Mouse (Mus musculus): ENCODE results near the gene Fbll1.

Gene Fbll1

DNA sequence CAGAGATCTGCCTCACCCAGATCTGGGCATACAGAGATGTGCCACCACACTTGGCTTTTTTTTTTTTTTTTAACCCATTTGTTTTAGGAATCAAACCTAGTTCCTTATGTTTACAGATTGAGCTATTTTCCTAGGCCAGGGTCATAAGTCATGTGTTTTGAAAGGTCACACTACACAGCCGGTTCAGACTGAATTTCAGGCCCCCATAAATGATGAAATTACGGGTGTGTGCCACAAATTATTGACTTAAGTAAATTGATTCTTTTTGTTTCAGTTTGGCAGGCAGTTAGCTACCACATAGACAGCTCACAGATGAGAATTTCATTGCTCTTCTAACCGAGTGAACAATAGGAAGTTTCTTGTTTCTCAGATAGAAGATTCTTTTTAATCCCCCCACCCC is 14.7 kb downstream of the Fbll1 start:
- DNase-seq (ENCODE audit: extremely low read depth, low read depth) = no peak

DNA sequence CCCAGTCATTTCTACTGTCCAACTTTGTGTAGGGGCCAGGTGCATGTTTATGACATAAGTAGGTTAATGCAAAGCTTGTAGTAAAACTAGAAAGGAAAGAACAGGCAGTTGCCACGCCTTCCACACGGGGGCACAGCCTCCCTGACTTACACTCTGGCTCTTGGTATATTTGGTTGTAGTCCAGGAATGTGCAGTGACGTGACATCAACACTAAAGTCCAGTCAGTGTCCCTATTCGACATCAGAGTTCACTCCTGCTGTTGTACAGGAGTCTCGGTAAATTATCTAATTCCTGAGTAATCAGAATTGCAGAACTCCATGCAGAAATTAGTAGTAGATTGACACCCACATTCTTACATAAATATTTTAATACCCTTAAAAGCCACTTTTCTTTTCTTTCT is 15.6 kb downstream of the Fbll1 start:
- DNase-seq (ENCODE audit: extremely low read depth, low read depth) = no peak

DNA sequence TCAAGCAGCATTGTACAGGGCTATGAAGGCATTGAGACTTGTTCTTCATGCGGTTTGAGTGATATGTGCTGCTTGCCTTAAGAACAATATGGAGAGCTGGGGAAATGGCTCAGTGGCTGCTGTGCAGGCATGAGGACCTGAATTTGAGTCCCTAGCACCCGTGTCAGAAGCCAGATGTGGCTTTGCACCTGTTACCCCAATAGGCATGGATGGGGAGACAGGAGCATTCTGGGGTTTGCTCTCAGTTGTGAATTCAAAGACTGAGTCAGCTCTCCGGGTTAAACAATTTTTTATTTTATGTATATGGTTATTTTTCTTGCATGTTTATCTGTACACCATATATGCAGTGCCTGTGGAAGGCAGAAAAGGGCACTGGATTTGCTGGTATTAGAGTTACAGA is 16.2 kb downstream of the Fbll1 start:
- no peak for DNase-seq (ENCODE audit: extremely low read depth, low read depth)

DNA sequence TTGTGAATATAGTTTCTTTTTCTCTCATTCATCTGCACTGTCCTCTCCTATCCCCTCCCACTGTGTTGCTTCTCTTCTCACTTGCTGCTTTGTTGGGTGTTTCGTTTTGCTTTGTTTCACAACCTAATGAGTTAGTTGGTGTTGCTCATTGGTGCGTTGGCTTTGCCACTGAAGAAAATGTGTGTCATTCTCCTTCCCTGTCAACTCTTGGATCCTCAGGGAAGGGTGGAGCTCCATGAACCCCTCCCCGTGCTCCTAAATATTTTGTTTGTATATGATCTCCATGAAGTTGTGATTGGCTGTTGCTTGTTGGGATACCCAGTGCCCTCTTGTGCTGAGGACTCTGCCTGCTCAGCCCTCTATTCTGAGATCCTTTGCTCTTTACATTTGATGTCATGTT is 18.3 kb downstream of the Fbll1 start:
- no peak for DNase-seq (ENCODE audit: extremely low read depth, low read depth)

DNA sequence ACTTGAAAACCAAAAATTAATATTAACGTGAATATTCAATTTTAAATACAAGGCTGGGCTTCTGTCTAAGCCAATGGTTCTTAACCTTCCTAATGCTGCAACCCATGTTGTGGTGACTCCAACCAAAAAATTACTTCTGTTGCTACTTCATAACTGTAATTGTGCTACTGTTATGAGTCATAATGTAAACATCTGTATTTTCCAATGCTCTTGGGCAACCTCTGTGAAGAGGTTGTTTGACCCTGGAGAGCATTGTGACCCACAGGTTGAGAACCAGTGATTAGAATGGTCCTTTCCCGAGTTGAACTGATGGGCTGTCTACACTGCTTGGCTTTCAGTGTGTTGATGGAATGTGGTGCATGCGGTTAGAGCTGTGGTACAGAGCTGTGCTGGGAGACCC is 22.2 kb downstream of the Fbll1 start:
- DNase-seq (ENCODE audit: extremely low read depth, low read depth) = no peak

DNA sequence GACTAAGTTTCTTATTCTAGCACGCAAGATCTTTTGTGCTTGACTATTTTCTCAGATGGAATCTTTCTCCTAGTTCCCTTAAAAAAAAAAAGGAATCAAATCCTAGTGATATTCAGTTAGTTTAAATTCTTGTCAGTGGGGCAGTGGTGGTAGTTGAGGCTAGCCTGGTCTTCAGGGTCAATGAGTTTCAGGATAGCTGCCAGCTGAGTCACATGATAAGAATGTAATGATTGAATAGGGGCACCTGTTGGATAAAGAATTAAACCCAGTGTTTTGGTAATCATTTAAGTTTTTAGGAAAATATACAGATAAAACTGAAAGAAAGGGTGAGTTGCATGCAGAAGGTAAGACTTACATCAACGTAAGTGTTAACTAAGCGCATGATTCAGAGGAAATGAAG is 23.1 kb downstream of the Fbll1 start:
- DNase-seq (ENCODE audit: extremely low read depth, low read depth) = no peak

DNA sequence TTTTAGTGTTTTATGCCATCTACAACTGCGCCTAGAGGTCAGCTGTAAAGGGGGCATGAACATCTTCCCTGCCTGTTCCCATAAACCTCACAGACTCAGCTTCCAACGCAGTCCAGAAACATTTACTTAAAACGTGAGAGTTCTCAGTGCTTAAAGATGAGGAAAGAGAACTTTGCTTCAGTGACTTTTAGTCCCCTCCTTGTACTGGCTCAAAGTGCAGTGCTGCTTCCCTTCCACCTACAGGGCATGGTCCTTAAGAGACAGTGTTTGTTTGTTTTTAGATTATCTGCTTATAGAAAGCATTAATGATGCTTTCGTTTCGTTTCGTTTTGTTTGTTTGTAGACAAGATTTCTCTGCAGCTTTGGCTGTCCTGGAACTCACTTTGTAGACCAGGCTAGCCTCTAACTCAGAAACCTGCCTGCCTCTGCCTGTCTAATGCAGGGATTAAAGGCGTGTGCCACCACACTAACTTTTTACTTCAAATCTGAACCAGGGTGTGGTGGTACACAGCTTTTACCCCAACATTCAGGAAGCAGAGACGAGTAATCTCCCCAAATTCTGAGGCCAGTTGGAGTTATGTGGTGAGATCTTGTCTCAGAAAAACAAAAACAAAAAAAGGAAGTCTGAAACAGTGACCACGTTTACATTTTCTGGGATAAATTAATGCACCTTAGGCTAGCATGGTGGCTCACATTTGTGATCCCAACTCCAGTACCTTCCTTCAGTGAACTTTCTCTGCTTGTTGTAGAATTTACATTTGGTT is 27.8 kb downstream of the Fbll1 start:
- peak; percentile 26 for DNase-seq (ENCODE audit: extremely low read depth, low read depth)

DNA sequence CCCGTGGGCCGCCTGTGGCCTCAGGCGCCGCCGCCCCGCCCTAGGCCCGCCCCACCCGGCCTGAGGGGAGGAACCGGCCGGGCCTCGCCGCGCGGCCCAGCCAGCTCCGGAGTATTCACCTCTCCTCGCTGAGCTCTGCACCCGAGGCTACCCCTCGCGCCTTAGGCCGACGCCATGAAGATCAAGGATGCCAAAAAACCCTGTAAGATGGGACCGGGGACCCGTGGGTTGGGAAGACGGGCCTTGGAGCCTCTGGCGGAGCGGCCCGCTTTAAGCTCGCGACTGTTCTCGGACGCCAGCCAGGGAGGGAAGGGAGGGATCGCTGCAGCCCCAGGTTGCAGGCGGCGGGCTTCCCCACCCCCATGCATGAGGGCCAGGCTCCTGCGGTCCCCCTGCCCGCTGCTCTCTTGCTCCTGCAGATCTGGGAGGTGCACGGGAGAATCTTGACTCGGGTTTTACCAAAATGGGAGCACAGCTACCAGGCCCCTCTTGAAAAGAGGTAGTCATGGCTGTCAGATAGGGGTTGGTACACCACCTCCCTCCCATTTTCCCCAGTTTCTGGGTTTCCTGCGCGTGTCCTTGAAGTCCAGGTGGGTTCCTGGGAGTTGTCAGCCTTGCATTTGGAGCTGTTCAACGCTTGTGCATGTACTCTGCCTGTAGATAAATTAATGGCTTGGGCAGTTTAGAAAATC is 28.8 kb downstream of the Fbll1 start:
- DNase-seq (ENCODE audit: extremely low read depth, low read depth) = peak; percentile 17

DNA sequence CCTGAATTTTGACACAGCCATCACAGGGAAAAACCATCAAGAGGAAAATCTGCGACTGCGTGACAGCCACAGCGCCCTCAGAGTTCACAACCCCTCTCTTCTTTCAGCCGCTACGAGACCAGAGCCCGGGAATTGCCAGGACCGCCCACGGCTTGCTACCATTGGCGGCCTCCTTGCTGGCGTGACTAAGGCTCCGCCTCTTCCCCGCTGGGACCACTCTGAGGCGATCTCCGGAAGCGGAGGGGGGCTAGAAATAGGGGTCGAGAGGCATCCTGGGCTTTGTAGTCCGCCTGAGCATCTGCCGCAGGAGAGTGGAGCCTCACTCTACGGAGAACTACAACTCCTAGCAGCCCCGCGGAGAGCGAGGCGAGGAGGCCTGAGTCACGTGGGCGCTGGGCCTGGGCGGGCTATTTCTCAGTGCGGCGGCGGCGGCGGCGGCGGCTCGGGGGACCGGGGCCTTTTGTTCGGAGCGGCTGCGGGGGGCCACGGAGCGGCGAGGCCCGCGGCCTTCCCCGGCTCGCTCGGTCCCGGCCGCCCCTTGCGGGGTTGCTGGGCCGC is 29.4 kb downstream of the Fbll1 start, which contains the start of gene Pank3:
Gene Pank3, plus strand, starts transcription at position 297 of the 558 bp plus-strand sequence.
- DNase-seq (ENCODE audit: extremely low read depth, low read depth) = peak; percentile 95

DNA sequence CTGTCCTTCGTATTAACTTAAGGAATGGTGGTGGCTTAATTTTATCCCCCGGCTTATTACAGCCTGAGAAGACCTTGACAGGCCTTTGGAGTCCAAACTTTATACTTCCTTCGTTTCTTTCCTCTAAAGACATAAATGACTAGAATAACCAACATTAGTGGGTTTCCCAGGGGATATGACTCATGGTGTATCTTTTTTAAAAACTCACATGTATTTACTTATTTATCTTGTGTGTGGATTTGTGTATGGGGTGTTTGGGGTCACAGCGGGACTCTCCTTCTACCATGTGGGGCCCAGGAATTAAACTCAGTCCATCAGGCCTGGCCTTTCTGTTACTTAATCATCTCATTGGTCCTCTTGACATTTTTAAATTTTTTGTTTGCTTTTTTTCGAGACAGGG is 31.8 kb downstream of the Fbll1 start:
- DNase-seq (ENCODE audit: extremely low read depth, low read depth) = no peak

DNA sequence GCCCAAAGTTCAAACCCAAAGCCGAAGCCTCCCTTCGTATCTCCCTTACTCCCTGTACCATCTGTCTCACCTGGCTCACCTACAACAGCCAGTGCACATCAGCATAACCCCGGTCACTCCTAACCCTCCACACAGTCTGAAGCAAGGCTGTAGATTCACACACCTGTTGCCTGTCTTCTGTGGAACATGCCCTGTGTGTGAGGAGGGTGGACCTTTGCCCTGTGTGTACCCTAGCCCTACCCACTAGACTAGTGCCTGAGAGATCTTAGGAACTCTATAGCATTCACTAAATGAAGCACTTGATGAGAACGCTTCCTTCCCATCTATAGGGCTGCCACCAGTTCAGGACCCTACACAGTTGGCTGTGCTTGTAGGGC is 38.1 kb downstream of the Fbll1 start:
- no peak for DNase-seq (ENCODE audit: extremely low read depth, low read depth)

DNA sequence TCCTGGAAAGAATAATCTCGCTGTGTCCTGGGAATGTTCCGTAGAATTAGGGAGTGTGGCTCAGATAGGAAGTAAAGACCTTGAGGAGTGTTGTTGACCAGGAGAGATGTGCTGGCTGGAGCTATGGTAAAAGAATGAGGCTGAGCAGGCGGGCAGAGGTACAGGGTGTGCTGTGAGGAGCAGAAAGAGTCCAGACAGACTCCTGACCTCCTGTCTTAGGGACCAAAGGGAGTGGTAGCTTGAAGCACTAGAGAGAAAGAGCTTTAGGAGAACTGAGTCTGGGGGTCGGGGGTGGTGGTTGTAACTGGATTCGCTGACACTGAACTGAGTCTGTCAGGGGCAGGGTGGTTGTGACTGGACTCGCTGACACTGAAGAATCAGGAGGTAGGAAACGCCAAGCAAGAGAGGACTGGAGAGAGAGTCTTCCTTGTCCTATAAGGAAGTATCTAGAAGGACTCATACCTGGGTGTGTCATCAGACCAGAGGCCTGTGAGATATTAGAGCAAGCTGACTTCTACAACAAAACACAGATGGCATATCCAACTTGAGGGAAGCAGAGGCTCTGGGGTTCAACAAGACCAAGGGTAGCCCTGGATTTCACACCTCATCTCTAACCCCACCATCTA is 38.6 kb downstream of the Fbll1 start:
- DNase-seq (ENCODE audit: extremely low read depth, low read depth) = no peak

DNA sequence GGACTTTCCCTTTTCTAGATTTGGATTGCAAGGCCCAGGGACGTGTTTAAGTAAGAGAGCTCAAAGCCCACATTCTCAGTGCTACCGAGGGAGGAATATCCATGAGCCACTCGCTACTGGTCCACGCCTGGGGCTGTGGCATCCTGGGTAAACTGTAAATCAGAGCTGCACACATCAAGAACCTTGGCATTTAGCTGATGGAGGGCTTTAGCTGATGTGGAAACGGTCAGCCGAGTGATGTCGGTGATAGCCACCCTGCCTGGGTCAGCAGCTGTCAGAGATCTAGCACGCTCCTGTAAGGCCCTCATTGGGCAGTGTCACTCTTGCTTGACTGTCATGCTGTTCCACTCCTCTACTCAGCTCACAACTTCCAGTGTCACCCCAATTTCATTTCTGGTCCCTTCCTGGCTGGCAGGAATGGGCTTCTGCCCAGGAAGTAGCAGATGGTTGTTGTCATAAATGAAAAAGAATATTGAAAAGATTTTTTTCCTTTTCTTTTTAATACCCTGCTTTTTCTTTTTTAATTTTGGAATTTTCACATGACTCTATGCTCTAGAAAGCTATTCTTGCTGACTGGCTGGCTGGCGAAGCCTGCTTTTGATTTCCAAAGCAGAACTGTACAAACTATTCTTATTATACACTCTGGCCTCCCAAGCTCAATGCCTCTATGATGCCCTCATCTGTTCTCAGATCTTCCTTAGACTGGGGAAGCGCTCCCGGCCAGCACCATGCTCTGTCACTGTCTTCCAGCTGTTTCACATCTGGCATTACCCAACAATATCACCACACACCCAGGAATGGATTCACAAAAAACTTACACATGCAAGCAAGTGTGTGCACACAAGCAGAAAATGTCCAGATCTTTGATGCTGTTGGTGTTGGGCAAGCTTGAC is 42.0 kb downstream of the Fbll1 start:
- no peak for DNase-seq (ENCODE audit: extremely low read depth, low read depth)

DNA sequence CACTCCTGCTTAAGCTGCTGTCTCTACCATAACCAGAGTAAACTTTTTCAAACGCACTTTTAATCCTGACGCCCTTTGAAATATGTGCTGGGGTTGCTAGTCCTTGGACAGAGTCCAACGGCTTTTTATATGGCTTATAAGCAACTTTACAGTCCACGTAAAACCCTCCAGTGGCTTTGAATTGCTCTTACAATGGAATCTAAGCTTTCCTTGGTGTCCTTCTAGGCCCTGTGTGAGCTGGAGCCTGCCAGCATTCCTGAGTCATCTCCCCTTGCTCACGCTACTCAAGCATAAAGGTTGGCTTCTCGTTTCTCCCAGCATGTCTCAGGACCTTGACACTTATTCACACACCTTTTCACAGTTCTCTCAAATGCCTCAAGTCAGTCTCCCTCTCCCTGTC is 43.1 kb downstream of the Fbll1 start:
- no peak for DNase-seq (ENCODE audit: extremely low read depth, low read depth)

DNA sequence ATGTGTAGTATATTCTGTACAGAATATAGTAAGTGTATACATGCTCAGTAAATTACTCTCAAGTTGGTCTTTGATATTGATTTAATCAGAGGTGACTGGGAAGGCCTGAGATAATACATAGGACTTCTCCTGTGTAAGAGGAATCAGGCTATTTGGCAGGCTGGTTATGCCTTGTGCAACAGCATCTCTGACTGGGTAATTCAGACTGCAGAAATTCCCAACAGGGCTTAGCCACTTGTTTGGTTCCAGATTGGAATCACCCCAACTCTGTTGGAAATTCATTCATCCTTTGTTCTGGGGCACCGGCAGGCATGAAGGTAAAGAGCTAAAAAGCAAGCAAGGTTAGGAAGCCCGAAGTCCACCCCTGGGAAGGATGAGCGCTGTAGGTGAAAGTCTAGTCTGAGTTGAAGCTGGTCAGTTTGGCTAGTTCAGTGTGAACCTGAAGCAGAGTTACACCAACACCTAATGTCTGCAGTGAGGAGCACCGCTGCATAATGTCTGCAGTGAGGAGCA is 43.7 kb downstream of the Fbll1 start:
- no peak for DNase-seq (ENCODE audit: extremely low read depth, low read depth)

DNA sequence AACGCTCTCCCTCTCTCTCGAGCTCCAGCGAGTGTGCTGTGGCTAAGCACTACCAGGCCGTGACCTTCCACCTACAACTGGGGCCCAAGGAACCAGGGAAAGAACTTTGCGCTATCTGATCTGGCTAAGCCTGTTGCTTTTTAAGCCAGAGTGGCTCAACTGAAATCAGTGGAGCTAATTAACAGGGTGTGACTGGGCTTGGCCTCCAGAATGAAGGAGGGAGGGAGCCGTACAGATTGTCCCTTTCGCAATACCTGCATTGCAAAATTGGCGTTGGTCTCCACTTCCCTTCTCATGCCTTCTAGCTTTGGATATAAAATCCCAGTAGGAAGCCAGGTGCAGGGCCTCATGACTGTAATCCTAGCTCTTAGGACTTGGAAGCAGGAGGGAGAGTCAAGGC is 48.1 kb downstream of the Fbll1 start:
- no peak for DNase-seq (ENCODE audit: extremely low read depth, low read depth)

Data from MEL-GATA-1-ER (cell line).